Mouse (Mus musculus): ENCODE data around the gene Myoz1. TPM values are rescaled to one million over a fixed set of nuclear protein-coding genes. Genes with fewer than 3 reads are reported as not detected.

The Myoz1 gene
- polyA plus RNA-seq, 1 experiment from 2014 or later, result 29.8 TPM

- WGBS, result 62% methylated on average over 2 of the region's 2 CpGs
- Histone ChIP-seq H3K4me2 (ENCODE audit: low read depth, low read length) (no peak overlapping the region), H3K4me1 (ENCODE audit: control insufficient read depth, insufficient read depth, low read length) (no peaks in the 10 kb centered on the region), H3K9ac (ENCODE audit: low read length) (no peak overlapping the region), H3K4me3 (replicated peaks; ENCODE audit: low read length) (no peak overlapping the region), H3K27me3 (ENCODE audit: control insufficient read depth, insufficient read depth, low read length) (no peaks in the 10 kb centered on the region), H3K36me3 (ENCODE audit: control insufficient read depth, insufficient read depth, low read length) (no peaks in the 10 kb centered on the region), H3K9me3 (replicated peaks; ENCODE audit: control insufficient read depth, low read length) (no peaks in the 10 kb centered on the region), H3K27ac (ENCODE audit: low read length) (no peak overlapping the region)
- no peak for ATAC-seq (ENCODE audit: insufficient read depth, low FRiP score)
Measured at GRCm38 (mm10) chr14:20600203-20600602, 56.1 kb downstream of the Myoz1 start.

GRCm38 (mm10) chr14:20599542-20599941 lies 56.8 kb downstream of the Myoz1 start:
- Histone ChIP-seq H3K27ac (ENCODE audit: low read length) (no peak overlapping the region), H3K4me3 (replicated peaks; ENCODE audit: low read length) (no peak overlapping the region), H3K4me1 (ENCODE audit: control insufficient read depth, insufficient read depth, low read length) (no peaks in the 10 kb centered on the region), H3K4me2 (ENCODE audit: low read depth, low read length) (no peak overlapping the region), H3K9me3 (replicated peaks; ENCODE audit: control insufficient read depth, low read length) (no peaks in the 10 kb centered on the region), H3K27me3 (ENCODE audit: control insufficient read depth, insufficient read depth, low read length) (no peaks in the 10 kb centered on the region), H3K36me3 (ENCODE audit: control insufficient read depth, insufficient read depth, low read length) (no peaks in the 10 kb centered on the region), H3K9ac (ENCODE audit: low read length) (no peak overlapping the region)
- 79% methylated on average over 2 of the region's 2 CpGs for WGBS
- ATAC-seq (ENCODE audit: insufficient read depth, low FRiP score), result no peak

Small RNAs within 50 kb of the gene (microRNA-seq; reads per million reads assigned to microRNA genes)
- gene Mir6946, result 1.5 reads per million

Other genes starting within 250 kb of the Myoz1 start
- 0.17 and 0.94 TPM in 2 replicates for gene Cfap70, start 204.3 kb downstream of the Myoz1 start, polyA plus RNA-seq (2015; fragmentation: Nextera tagmentation; extraction: Ambion mirVana)
- 76.4 and 86.2 TPM in 2 replicates for gene Anxa7, start 176.4 kb downstream of the Myoz1 start, polyA plus RNA-seq (2015; fragmentation: Nextera tagmentation; extraction: Ambion mirVana)
- gene Mss51, start 159.6 kb downstream of the Myoz1 start, polyA plus RNA-seq (2015; fragmentation: Nextera tagmentation; extraction: Ambion mirVana), result 0.52 and 0.56 TPM in 2 replicates
- gene Ppp3cb, start 110.0 kb downstream of the Myoz1 start, polyA plus RNA-seq (2015; fragmentation: Nextera tagmentation; extraction: Ambion mirVana), result 22.5 and 27.5 TPM in 2 replicates
- gene Usp54, start 15.5 kb downstream of the Myoz1 start, polyA plus RNA-seq (2015; fragmentation: Nextera tagmentation; extraction: Ambion mirVana), result 6.4 and 7.4 TPM in 2 replicates
- 0.36 and 5.1 TPM in 2 replicates for gene Synpo2l, start 11.8 kb upstream of the Myoz1 start, polyA plus RNA-seq (2015; fragmentation: Nextera tagmentation; extraction: Ambion mirVana)
- 90.5 and 110 TPM in 2 replicates for gene Sec24c, start 17.8 kb upstream of the Myoz1 start, polyA plus RNA-seq (2015; fragmentation: Nextera tagmentation; extraction: Ambion mirVana)
- gene Fut11, start 38.4 kb upstream of the Myoz1 start, polyA plus RNA-seq (2015; fragmentation: Nextera tagmentation; extraction: Ambion mirVana), result 18.3 and 19.3 TPM in 2 replicates
- 149 and 187 TPM in 2 replicates for gene Chchd1, start 46.5 kb upstream of the Myoz1 start, polyA plus RNA-seq (2015; fragmentation: Nextera tagmentation; extraction: Ambion mirVana)
- 23.2 and 26.8 TPM in 2 replicates for gene Zswim8, start 51.0 kb upstream of the Myoz1 start, polyA plus RNA-seq (2015; fragmentation: Nextera tagmentation; extraction: Ambion mirVana)
- gene Ndst2, start 78.0 kb upstream of the Myoz1 start, polyA plus RNA-seq (2015; fragmentation: Nextera tagmentation; extraction: Ambion mirVana), result 23.7 and 24.4 TPM in 2 replicates
- gene Camk2g, start 137.5 kb upstream of the Myoz1 start, polyA plus RNA-seq (2015; fragmentation: Nextera tagmentation; extraction: Ambion mirVana), result 43.7 and 45.3 TPM in 2 replicates
- gene Plau, start 180.1 kb upstream of the Myoz1 start, polyA plus RNA-seq (2015; fragmentation: Nextera tagmentation; extraction: Ambion mirVana), result 1.9 and 2.8 TPM in 2 replicates